In the genomic region with DNA sequence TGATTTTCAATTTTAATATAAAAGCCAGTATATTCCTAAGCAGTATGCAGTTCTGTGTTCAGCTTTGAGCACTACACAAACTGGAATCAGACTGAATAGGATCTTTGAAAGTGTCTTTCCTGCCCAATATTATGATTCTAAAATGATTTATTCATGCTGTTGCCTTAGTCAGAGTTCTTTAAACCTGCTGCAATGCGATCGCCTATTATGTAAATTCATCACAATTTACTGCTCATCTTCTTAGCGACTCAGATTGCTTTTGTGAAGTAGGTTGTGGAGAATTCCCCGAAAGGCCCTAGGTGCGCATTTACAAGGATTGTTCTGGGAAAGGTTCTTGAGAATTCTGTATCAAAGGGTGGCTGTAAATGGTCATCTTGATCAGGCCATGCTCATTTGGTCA, we compare ENCODE assay signal across 32 mouse cellular contexts. TPM values are rescaled to one million over a fixed set of nuclear protein-coding genes. Genes with fewer than 3 reads are reported as not detected.
"Had no signal": no experiment of that assay in that cellular context is flagged by ENCODE, and none has a peak within 500 bp of the region (broad histone marks: within the 10 kb centered on the region; RNA-seq: fewer than 3 reads in every experiment).

No protein-coding gene starts in this region.

- ATAC-seq: hindbrain, embryonic 16.5 days; inflammation-experienced regulatory T-cells, adult 6 months; intestine, embryonic 15.5 days; intestine, postnatal 0 days had no signal

- H3K27me3 ChIP-seq: heart, embryonic 13.5 days; heart, embryonic 15.5 days; hindbrain, embryonic 12.5 days; intestine, embryonic 15.5 days; limb, embryonic 12.5 days; liver, embryonic 13.5 days had no signal

- H3K36me3 ChIP-seq: heart, embryonic 13.5 days; heart, embryonic 15.5 days; hindbrain, embryonic 10.5 days; hindbrain, embryonic 12.5 days; intestine, embryonic 15.5 days; limb, embryonic 10.5 days; limb, embryonic 12.5 days; liver, embryonic 13.5 days had no signal

- H3K4me1 ChIP-seq: heart, embryonic 13.5 days; heart, embryonic 15.5 days; hindbrain, embryonic 10.5 days; hindbrain, embryonic 12.5 days; intestine, embryonic 15.5 days; limb, embryonic 10.5 days; limb, embryonic 12.5 days; liver, embryonic 13.5 days had no signal

- H3K27ac ChIP-seq: heart, adult 2 months; heart, embryonic 13.5 days; heart, embryonic 15.5 days; hindbrain, embryonic 10.5 days; hindbrain, embryonic 12.5 days; hindbrain, embryonic 14.5 days; intestine, embryonic 15.5 days; left cerebral cortex, adult 2 months; limb, embryonic 10.5 days; limb, embryonic 12.5 days; liver, embryonic 13.5 days had no signal

- H3K4me3 ChIP-seq: heart, adult 2 months; heart, embryonic 13.5 days; heart, embryonic 15.5 days; hindbrain, embryonic 10.5 days; hindbrain, embryonic 12.5 days; intestine, embryonic 15.5 days; left cerebral cortex, adult 2 months; limb, embryonic 10.5 days; limb, embryonic 12.5 days; liver, embryonic 13.5 days had no signal

- DNase-seq: gastrocnemius, postnatal 14 days; gastrocnemius, postnatal 36 days; heart, adult 11 months; heart, adult 2 months; heart, postnatal 14 days; heart, postnatal 4 days; kidney, adult 18-20 months; kidney, adult 8-10 months; kidney, postnatal 10 days; kidney, postnatal 25 days; kidney, postnatal 4 days; liver; liver, embryonic 13.5 days had no signal

- H3K9me3 ChIP-seq: heart, embryonic 13.5 days; heart, embryonic 15.5 days; hindbrain, embryonic 10.5 days; hindbrain, embryonic 12.5 days; intestine, embryonic 15.5 days; limb, embryonic 10.5 days; limb, embryonic 12.5 days; liver, embryonic 13.5 days had no signal

- H3K9ac ChIP-seq: heart, embryonic 13.5 days; heart, embryonic 15.5 days; hindbrain, embryonic 12.5 days; hindbrain, embryonic 14.5 days; intestine, embryonic 15.5 days; limb, embryonic 12.5 days; liver, embryonic 13.5 days had no signal

- H3K4me2 ChIP-seq: heart, embryonic 11.5 days; heart, embryonic 13.5 days; heart, embryonic 15.5 days; hindbrain, embryonic 12.5 days; hindbrain, embryonic 14.5 days; intestine, embryonic 15.5 days; limb, embryonic 12.5 days; liver, embryonic 11.5 days; liver, embryonic 13.5 days had no signal

RNA-seq across cellular contexts. Expression of a gene that starts 39.6 kb away (rescaled TPM):
- polyA plus RNA-seq: gonadal fat pad, adult 2 months; heart, adult 2 months; heart, embryonic 11.5 days; heart, embryonic 13.5 days; heart, embryonic 15.5 days; heart, postnatal 0 days; hindbrain, embryonic 10.5 days; inflammation-experienced regulatory T-cells, adult 6 months; intestine, embryonic 15.5 days; intestine, postnatal 0 days; kidney, embryonic 14.5 days; kidney, embryonic 16.5 days; limb, embryonic 10.5 days; limb, embryonic 12.5 days; limb, embryonic 14.5 days; liver, embryonic 11.5 days; liver, embryonic 13.5 days had no signal

RNA-seq across cellular contexts. Expression of a gene that starts 39.6 kb away (rescaled TPM):
- polyA plus RNA-seq: gonadal fat pad, adult 2 months; heart, adult 2 months; heart, embryonic 13.5 days; heart, embryonic 15.5 days; heart, postnatal 0 days; inflammation-experienced regulatory T-cells, adult 6 months; intestine, embryonic 15.5 days; kidney, embryonic 14.5 days; kidney, embryonic 16.5 days; limb, embryonic 10.5 days; liver, embryonic 11.5 days; liver, embryonic 13.5 days had no signal
